Mouse (Mus musculus): ENCODE measurements around the gene Crygb. TPM values are rescaled to one million over a fixed set of nuclear protein-coding genes. Genes with fewer than 3 reads are reported as not detected.
A peak's percentile ranks its signal among the peaks of the same experiment; 100 is the strongest.

Crygb gene
- polyA plus RNA-seq, 1 experiment, result not detected

DNA sequence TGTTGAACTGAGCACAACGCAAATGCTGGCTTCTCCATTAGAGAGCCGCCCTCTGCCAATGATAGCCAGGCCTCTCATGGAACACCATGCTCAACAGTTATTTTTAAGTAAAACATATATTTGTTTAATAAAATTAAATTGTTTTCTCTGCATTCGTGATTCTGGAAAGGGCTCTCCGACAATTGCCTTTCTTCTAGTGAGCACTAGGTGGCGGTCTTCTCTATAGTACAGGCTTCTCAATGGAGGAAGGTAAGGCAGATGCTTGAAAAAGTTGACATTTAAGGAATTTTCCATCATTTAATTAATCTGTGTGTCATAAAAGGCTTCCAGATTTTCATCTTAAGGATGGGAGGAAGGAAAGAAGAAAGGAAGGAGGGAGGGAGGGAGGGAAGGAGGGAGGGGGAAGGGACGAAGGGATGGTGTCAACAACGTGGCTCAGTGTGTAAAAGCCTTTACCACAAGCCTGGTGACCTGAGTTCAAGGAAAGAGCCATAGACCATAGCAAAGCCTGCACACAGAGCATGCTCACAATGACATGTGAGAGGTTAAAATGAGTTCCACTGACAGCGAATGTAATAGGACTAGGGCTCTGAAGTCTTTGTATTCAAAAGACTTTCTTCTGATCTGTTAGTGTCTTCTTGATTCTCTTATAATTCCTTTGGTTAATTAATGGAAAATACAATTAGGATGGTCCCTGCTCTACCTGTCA, 35.5 kb downstream of the Crygb start:
- TF ChIP-seq CTCF (IDR thresholded peaks at IDR 0.05; ENCODE audit: control insufficient read depth, insufficient read depth, insufficient replicate concordance, low read depth, low read length) (no peak), POLR2A (IDR thresholded peaks at IDR 0.05; ENCODE audit: control insufficient read depth, low read depth, low read length) (no peak)
- H3K27me3 ChIP-seq (ENCODE audit: control insufficient read depth, insufficient read depth, low read length), result no peaks in the 10 kb centered on the region
- no peaks in the 10 kb centered on the region for H3K36me3 ChIP-seq (ENCODE audit: control insufficient read depth, insufficient read depth, low read length)
- H3K4me1 ChIP-seq (ENCODE audit: control insufficient read depth, insufficient read depth, low read length), result peaks cover 7% of the 10 kb centered on the region
- H3K4me3 ChIP-seq (ENCODE audit: control insufficient read depth, low read depth, low read length), result no peak overlapping the region
- no peak overlapping the region for H3K27ac ChIP-seq (ENCODE audit: control insufficient read depth, insufficient read depth, low read depth, low read length)

DNA sequence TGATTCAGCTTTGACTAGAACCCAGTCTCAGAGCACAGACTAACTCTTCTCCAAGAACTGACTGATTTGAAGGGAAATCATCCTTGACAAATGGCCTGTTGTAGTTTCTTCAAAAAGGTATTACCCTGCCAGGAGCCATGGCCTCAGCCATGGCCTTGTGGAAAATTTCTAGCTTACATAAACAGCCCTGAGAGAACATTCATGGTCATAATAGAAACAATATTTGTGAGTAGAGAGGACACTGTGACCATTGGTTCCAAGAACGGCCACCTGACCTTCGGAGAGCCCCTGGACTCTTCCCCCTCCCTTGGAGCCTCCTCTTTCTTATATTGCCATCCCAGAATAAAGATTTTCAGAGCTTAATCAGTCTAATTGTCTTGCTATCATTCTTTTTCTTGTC, 38.7 kb downstream of the Crygb start:
- no peak overlapping the region for H3K4me3 ChIP-seq (ENCODE audit: control insufficient read depth, low read depth, low read length)
- peaks cover 3% of the 10 kb centered on the region for H3K4me1 ChIP-seq (ENCODE audit: control insufficient read depth, insufficient read depth, low read length)
- H3K36me3 ChIP-seq (ENCODE audit: control insufficient read depth, insufficient read depth, low read length), result no peaks in the 10 kb centered on the region
- H3K27ac ChIP-seq (ENCODE audit: control insufficient read depth, insufficient read depth, low read depth, low read length), result no peak overlapping the region
- TF ChIP-seq CTCF (IDR thresholded peaks at IDR 0.05; ENCODE audit: control insufficient read depth, insufficient read depth, insufficient replicate concordance, low read depth, low read length), result no peak
- TF ChIP-seq POLR2A (IDR thresholded peaks at IDR 0.05; ENCODE audit: control insufficient read depth, low read depth, low read length), result no peak
- no peaks in the 10 kb centered on the region for H3K27me3 ChIP-seq (ENCODE audit: control insufficient read depth, insufficient read depth, low read length)

DNA sequence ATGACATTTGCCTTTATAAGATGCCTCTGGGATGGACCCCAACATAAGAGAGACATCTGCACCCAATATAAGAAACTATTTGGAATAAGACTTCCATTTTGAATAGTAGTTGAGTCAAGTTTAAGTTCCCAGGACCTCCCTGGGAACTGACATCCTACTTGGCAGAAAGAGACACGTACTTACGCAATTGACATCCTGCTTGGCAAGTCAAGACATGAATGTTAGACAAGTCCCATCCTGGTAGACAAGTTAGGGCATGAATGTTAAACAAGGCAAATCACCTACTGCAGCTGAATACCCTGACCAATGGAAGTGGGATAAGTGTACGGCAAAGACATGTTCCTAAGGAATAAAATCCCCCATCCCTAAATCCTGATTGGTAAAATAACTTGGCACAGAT, 40.3 kb downstream of the Crygb start:
- H3K36me3 ChIP-seq (ENCODE audit: control insufficient read depth, insufficient read depth, low read length), result no peaks in the 10 kb centered on the region
- H3K27ac ChIP-seq (ENCODE audit: control insufficient read depth, insufficient read depth, low read depth, low read length), result peak overlapping the region; percentile 42; the same call in 1 of the 2 replicates
- H3K27me3 ChIP-seq (ENCODE audit: control insufficient read depth, insufficient read depth, low read length), result no peaks in the 10 kb centered on the region
- H3K4me3 ChIP-seq (ENCODE audit: control insufficient read depth, low read depth, low read length), result no peak overlapping the region
- TF ChIP-seq CTCF (IDR thresholded peaks at IDR 0.05; ENCODE audit: control insufficient read depth, insufficient read depth, insufficient replicate concordance, low read depth, low read length) (no peak), POLR2A (IDR thresholded peaks at IDR 0.05; ENCODE audit: control insufficient read depth, low read depth, low read length) (no peak)
- no peaks in the 10 kb centered on the region for H3K4me1 ChIP-seq (ENCODE audit: control insufficient read depth, insufficient read depth, low read length)

DNA sequence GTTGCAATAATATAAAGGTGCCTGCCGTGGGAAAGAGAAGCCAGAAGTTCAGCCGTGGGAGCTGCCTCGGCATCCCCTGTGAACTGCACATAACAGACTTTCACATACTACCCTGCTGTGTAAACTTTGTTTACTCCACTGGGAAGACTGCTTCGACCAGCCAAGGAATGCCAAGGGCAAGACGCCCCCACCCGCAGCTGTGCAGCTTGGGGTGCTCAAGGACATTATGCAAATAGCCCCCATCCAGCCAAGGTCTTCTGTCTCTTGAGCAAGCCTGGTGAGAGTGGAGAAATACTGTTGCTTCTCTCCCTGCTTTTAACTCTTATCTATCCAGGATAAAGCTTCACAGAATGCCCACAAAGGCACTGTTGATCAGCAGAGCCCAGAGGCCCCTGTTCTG, 41.3 kb downstream of the Crygb start:
- Histone ChIP-seq H3K4me3 (ENCODE audit: control insufficient read depth, low read depth, low read length) (no peak overlapping the region), H3K4me1 (ENCODE audit: control insufficient read depth, insufficient read depth, low read length) (no peaks in the 10 kb centered on the region), H3K36me3 (ENCODE audit: control insufficient read depth, insufficient read depth, low read length) (no peaks in the 10 kb centered on the region), H3K27me3 (ENCODE audit: control insufficient read depth, insufficient read depth, low read length) (no peaks in the 10 kb centered on the region), H3K27ac (ENCODE audit: control insufficient read depth, insufficient read depth, low read depth, low read length) (peak overlapping the region; percentile 49)
- TF ChIP-seq CTCF (IDR thresholded peaks at IDR 0.05; ENCODE audit: control insufficient read depth, insufficient read depth, insufficient replicate concordance, low read depth, low read length) (no peak), POLR2A (IDR thresholded peaks at IDR 0.05; ENCODE audit: control insufficient read depth, low read depth, low read length) (no peak)

DNA sequence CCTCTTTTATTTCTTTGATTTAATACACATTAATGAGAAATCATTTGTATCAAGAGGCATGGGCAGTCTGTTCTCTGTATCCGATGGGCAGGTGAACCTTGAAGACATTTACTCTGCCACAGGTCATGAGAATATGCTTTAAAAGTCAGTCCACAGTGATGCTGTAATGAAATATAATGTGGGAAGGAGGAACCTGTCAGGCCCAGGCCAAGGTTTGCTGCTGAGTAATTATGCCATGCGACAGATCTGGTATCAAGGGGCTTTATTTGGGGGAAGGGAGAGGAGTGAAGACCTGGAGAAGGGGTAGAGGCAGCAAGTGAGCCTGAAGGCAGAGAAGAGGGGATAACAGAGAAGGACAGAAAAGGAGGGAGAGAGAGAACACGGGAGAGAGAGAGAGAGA, 42.4 kb downstream of the Crygb start:
- H3K27me3 ChIP-seq (ENCODE audit: control insufficient read depth, insufficient read depth, low read length), result no peaks in the 10 kb centered on the region
- H3K4me1 ChIP-seq (ENCODE audit: control insufficient read depth, insufficient read depth, low read length), result no peaks in the 10 kb centered on the region
- H3K36me3 ChIP-seq (ENCODE audit: control insufficient read depth, insufficient read depth, low read length), result no peaks in the 10 kb centered on the region
- TF ChIP-seq CTCF (IDR thresholded peaks at IDR 0.05; ENCODE audit: control insufficient read depth, insufficient read depth, insufficient replicate concordance, low read depth, low read length) (no peak), POLR2A (IDR thresholded peaks at IDR 0.05; ENCODE audit: control insufficient read depth, low read depth, low read length) (no peak)
- H3K27ac ChIP-seq (ENCODE audit: control insufficient read depth, insufficient read depth, low read depth, low read length), result peak overlapping the region; percentile 9
- no peak overlapping the region for H3K4me3 ChIP-seq (ENCODE audit: control insufficient read depth, low read depth, low read length)

DNA sequence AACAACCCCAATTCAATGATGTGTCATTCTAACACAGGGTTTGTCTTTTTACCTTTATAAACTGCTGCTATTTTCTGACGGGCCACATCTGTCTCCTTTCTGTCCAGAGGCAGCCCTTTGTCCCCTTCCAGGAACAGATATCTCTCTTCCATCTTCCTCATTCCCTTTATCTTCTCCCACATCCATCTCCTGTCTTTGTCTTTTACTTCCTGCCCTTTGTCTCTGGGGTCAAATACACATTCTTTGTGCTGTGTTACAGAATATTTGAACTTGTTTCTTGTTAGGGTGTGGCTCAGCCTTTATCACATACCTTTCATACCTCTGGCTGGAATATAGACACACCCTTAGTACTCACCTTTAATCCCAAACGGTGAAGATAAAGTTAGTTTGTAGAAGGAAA, 44.5 kb downstream of the Crygb start:
- Histone ChIP-seq H3K27ac (ENCODE audit: control insufficient read depth, insufficient read depth, low read depth, low read length) (no peak overlapping the region), H3K4me3 (ENCODE audit: control insufficient read depth, low read depth, low read length) (no peak overlapping the region), H3K4me1 (ENCODE audit: control insufficient read depth, insufficient read depth, low read length) (no peaks in the 10 kb centered on the region), H3K27me3 (ENCODE audit: control insufficient read depth, insufficient read depth, low read length) (no peaks in the 10 kb centered on the region), H3K36me3 (ENCODE audit: control insufficient read depth, insufficient read depth, low read length) (no peaks in the 10 kb centered on the region)
- TF ChIP-seq POLR2A (IDR thresholded peaks at IDR 0.05; ENCODE audit: control insufficient read depth, low read depth, low read length) (no peak), CTCF (IDR thresholded peaks at IDR 0.05; ENCODE audit: control insufficient read depth, insufficient read depth, insufficient replicate concordance, low read depth, low read length) (no peak)

DNA sequence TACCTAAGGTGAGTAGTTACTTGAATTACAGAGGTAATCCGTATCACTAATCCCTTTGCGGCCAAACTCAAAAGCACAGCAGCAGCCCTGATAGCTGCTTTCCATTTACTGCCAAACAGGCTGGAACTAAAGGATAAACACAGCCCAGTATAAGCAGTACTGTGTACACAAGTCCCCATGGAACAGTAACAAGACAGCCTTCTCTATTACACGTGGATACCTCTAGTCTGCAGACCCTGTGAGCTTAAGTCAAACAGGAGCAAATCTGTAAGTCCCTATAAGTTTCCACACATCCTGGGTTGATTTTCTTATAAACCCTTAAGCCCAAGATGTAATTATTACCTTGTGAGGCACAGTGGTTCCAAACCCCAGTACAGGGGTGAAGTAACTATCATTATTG, 46.6 kb downstream of the Crygb start:
- Histone ChIP-seq H3K27ac (ENCODE audit: control insufficient read depth, insufficient read depth, low read depth, low read length) (no peak overlapping the region; the same call in 1 of the 2 replicates), H3K36me3 (ENCODE audit: control insufficient read depth, insufficient read depth, low read length) (no peaks in the 10 kb centered on the region), H3K4me1 (ENCODE audit: control insufficient read depth, insufficient read depth, low read length) (no peaks in the 10 kb centered on the region), H3K4me3 (ENCODE audit: control insufficient read depth, low read depth, low read length) (no peak overlapping the region), H3K27me3 (ENCODE audit: control insufficient read depth, insufficient read depth, low read length) (no peaks in the 10 kb centered on the region)
- TF ChIP-seq POLR2A (IDR thresholded peaks at IDR 0.05; ENCODE audit: control insufficient read depth, low read depth, low read length) (no peak), CTCF (IDR thresholded peaks at IDR 0.05; ENCODE audit: control insufficient read depth, insufficient read depth, insufficient replicate concordance, low read depth, low read length) (no peak)

Data from testis, adult 2 months (tissue).